11 mouse cellular contexts compared by ENCODE assay signal in genomic region chr1:127958801-127959200, GRCm38 (mm10).
A peak's percentile ranks its signal among the peaks of the same experiment; 100 is the strongest.
DNase-seq lines count a peak whose midpoint lies in the region; ATAC-seq and TF ChIP-seq lines count a peak whose summit lies in the region.
"Had no signal": no experiment of that assay in that cellular context is flagged by ENCODE, and none has a peak within 500 bp of the region (broad histone marks: within the 10 kb centered on the region; RNA-seq: fewer than 3 reads in every experiment).

No protein-coding gene starts in this region.

- H3K4me3 ChIP-seq in heart, postnatal 0 days (ENCODE audit: low read depth, low read length): no peak overlapping the region
- H3K4me3 ChIP-seq in forebrain, embryonic 10.5 days: no peak overlapping the region
- no peak overlapping the region for H3K4me3 ChIP-seq in midbrain, embryonic 10.5 days
- H3K4me3 ChIP-seq: limb, embryonic 15.5 days had no signal

- WGBS in heart, postnatal 0 days: 48% methylated on average over 5 of the region's 5 CpGs
- WGBS in forebrain, embryonic 10.5 days: 71% methylated on average over 5 of the region's 5 CpGs
- WGBS in midbrain, embryonic 10.5 days: 58% methylated on average over 5 of the region's 5 CpGs

- no peaks in the 10 kb centered on the region for H3K36me3 ChIP-seq in heart, postnatal 0 days (replicated peaks; ENCODE audit: control insufficient read depth, insufficient read depth, low read length)
- peaks cover 68% of the 10 kb centered on the region for H3K36me3 ChIP-seq in forebrain, embryonic 10.5 days (replicated peaks)
- H3K36me3 ChIP-seq in midbrain, embryonic 10.5 days: peaks cover 51% of the 10 kb centered on the region
- H3K36me3 ChIP-seq: limb, embryonic 15.5 days had no signal

- TF ChIP-seq EP300 in heart, postnatal 0 days (IDR thresholded peaks at IDR 0.05; ENCODE audit: low read depth): no peak

- H3K4me1 ChIP-seq in heart, postnatal 0 days (ENCODE audit: control insufficient read depth, insufficient read depth): peaks cover 16% of the 10 kb centered on the region; the same call in 1 of the 2 replicates
- H3K4me1 ChIP-seq in forebrain, embryonic 10.5 days: peaks cover 17% of the 10 kb centered on the region
- H3K4me1 ChIP-seq in midbrain, embryonic 10.5 days: peaks cover 17% of the 10 kb centered on the region

- H3K9ac ChIP-seq in heart, postnatal 0 days (replicated peaks; ENCODE audit: low read depth, low read length): no peak overlapping the region
- H3K9ac ChIP-seq: limb, embryonic 15.5 days had no signal

- H3K27me3 ChIP-seq in heart, postnatal 0 days (ENCODE audit: control insufficient read depth, insufficient read depth, low read length): no peaks in the 10 kb centered on the region
- H3K27me3 ChIP-seq in forebrain, embryonic 10.5 days (ENCODE audit: poor library complexity, severe bottlenecking): no peaks in the 10 kb centered on the region
- H3K27me3 ChIP-seq in midbrain, embryonic 10.5 days (ENCODE audit: low read depth, poor library complexity, severe bottlenecking): no peaks in the 10 kb centered on the region
- H3K27me3 ChIP-seq: limb, embryonic 15.5 days had no signal

- H3K27ac ChIP-seq in heart, postnatal 0 days (ENCODE audit: low read depth): peak overlapping the region; percentile 61
- peak overlapping the region; percentile 63; the same call in 1 of the 2 replicates for H3K27ac ChIP-seq in forebrain, embryonic 10.5 days
- H3K27ac ChIP-seq in midbrain, embryonic 10.5 days (replicated peaks): peak overlapping the region; percentile 76
- H3K27ac ChIP-seq: limb, embryonic 15.5 days had no signal

- TF ChIP-seq CTCF in heart, postnatal 0 days (IDR thresholded peaks at IDR 0.05; ENCODE audit: low read depth): no peak

- peak overlapping the region; percentile 24; the same call in 1 of the 2 replicates for H3K4me2 ChIP-seq in heart, postnatal 0 days (ENCODE audit: low read depth, low read length)
- H3K4me2 ChIP-seq: limb, embryonic 15.5 days had no signal

- peak; percentile 47; the same call in 1 of the 2 replicates for ATAC-seq in heart, postnatal 0 days (ENCODE audit: insufficient read depth, low read depth)

- no peak for DNase-seq in heart, postnatal 0 days (ENCODE audit: low spot score)
- DNase-seq in heart, adult 8-10 months (ENCODE audit: low spot score): no peak
- DNase-seq in MN1 (ENCODE audit: low spot score): peak; percentile 12
- DNase-seq in forebrain, embryonic 10.5 days (ENCODE audit: extremely low spot score, low spot score): no peak
- DNase-seq in midbrain, embryonic 10.5 days (ENCODE audit: low spot score): no peak
- DNase-seq in embryo, embryonic 11 days: no peak
- no peak for DNase-seq in embryo, embryonic 9.5 days (ENCODE audit: extremely low spot score)
- DNase-seq in spleen, postnatal 10 days (ENCODE audit: low spot score in 2 of 2): no peak
- DNase-seq: gastrocnemius, postnatal 14 days; right cerebral cortex, adult 18-20 months had no signal

- no peaks in the 10 kb centered on the region for H3K9me3 ChIP-seq in heart, postnatal 0 days (replicated peaks; ENCODE audit: control insufficient read depth, low read length)
- no peaks in the 10 kb centered on the region for H3K9me3 ChIP-seq in forebrain, embryonic 10.5 days
- no peaks in the 10 kb centered on the region for H3K9me3 ChIP-seq in midbrain, embryonic 10.5 days (replicated peaks)
- H3K9me3 ChIP-seq: limb, embryonic 15.5 days had no signal
